Comparison of ENCODE assay signal across 12 mouse cellular contexts in the genomic region with DNA sequence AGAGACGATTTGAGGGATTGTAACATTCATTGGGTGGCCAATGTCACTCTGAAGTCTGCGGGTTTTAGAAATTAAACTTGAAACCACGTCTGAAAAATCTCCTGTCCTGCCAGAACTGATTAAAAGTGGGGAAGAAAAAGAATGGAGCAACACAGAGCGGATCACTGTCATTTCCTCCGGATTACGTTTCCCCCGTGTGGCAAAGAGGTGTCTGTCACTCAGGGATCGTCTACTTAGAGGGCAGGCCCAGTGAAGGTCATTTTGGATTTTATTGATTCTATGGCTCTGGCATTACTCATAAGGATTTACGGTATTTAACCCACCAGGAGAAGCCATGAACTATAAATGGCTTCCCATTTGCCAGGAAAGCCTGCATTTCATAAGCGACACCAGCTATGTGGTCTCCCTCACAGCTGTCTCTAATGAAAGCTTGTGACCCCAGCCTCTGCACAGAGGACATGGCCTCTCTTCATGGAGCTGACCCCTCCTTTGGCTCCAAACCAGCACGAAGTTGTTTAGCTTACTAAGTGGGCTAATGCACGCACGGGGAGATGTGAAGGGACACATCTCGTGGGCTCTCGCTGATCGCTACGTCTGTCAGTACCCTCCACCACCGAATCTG.
DNase-seq lines count a peak whose midpoint lies in the region; ATAC-seq lines count a peak whose summit lies in the region.
"Had no signal": no experiment of that assay in that cellular context is flagged by ENCODE, and none has a peak within 500 bp of the region (broad histone marks: within the 10 kb centered on the region; RNA-seq: fewer than 3 reads in every experiment).

No protein-coding gene starts in this region.

- H3K27me3 ChIP-seq in kidney, embryonic 15.5 days: no peaks in the 10 kb centered on the region
- H3K27me3 ChIP-seq in neural tube, embryonic 14.5 days (ENCODE audit: control insufficient read depth, insufficient read depth, low read length): no peaks in the 10 kb centered on the region
- H3K27me3 ChIP-seq in neural tube, embryonic 15.5 days (replicated peaks): no peaks in the 10 kb centered on the region
- H3K27me3 ChIP-seq in limb, embryonic 12.5 days: 0 out of 2 replicates have a peak, but pooled peaks cover 3% of the 10 kb centered on the region
- H3K27me3 ChIP-seq: liver, embryonic 12.5 days had no signal

- peaks cover 7% of the 10 kb centered on the region for H3K4me1 ChIP-seq in kidney, embryonic 15.5 days
- H3K4me1 ChIP-seq in neural tube, embryonic 14.5 days (ENCODE audit: control insufficient read depth, insufficient read depth, low read length): no peaks in the 10 kb centered on the region
- 0 out of 2 replicates have a peak, but pooled peaks cover 5% of the 10 kb centered on the region for H3K4me1 ChIP-seq in neural tube, embryonic 15.5 days
- H3K4me1 ChIP-seq in limb, embryonic 12.5 days (replicated peaks): peaks cover 23% of the 10 kb centered on the region
- H3K4me1 ChIP-seq: liver, embryonic 12.5 days had no signal

- no peaks in the 10 kb centered on the region for H3K9me3 ChIP-seq in kidney, embryonic 15.5 days (replicated peaks)
- H3K9me3 ChIP-seq in neural tube, embryonic 14.5 days (ENCODE audit: control insufficient read depth, low read length): no peaks in the 10 kb centered on the region
- H3K9me3 ChIP-seq in neural tube, embryonic 15.5 days (replicated peaks): no peaks in the 10 kb centered on the region
- no peaks in the 10 kb centered on the region for H3K9me3 ChIP-seq in limb, embryonic 12.5 days
- H3K9me3 ChIP-seq: liver, embryonic 12.5 days had no signal

- 46% methylated on average over 18 of the region's 18 CpGs for WGBS in kidney, embryonic 15.5 days
- 64% methylated on average over 18 of the region's 18 CpGs for WGBS in neural tube, embryonic 14.5 days
- WGBS in neural tube, embryonic 15.5 days: 70% methylated on average over 18 of the region's 18 CpGs
- WGBS in limb, embryonic 12.5 days: 29% methylated on average over 18 of the region's 18 CpGs

- H3K4me3 ChIP-seq in kidney, embryonic 15.5 days (replicated peaks): no peak overlapping the region
- no peak overlapping the region for H3K4me3 ChIP-seq in neural tube, embryonic 14.5 days (ENCODE audit: low read depth, low read length)
- H3K4me3 ChIP-seq in neural tube, embryonic 15.5 days (replicated peaks): no peak overlapping the region
- no peak overlapping the region for H3K4me3 ChIP-seq in limb, embryonic 12.5 days (replicated peaks)
- H3K4me3 ChIP-seq: liver, embryonic 12.5 days had no signal

- DNase-seq in kidney, adult 11 months: no peak
- no peak for DNase-seq in adrenal gland, postnatal 14 days
- DNase-seq in frontal cortex, postnatal 10 days (ENCODE audit: low spot score in 2 of 2): no peak
- DNase-seq in spleen, adult 18-20 months: no peak
- DNase-seq: cerebellum, adult 9-10 months; forebrain, postnatal 0 days had no signal

- no peak overlapping the region for H3K27ac ChIP-seq in kidney, embryonic 15.5 days
- H3K27ac ChIP-seq in neural tube, embryonic 14.5 days (ENCODE audit: low read depth, low read length): 0 out of 2 replicates have a peak overlapping the region, but pooled peaks have one; percentile 28
- H3K27ac ChIP-seq in neural tube, embryonic 15.5 days (replicated peaks): no peak overlapping the region
- H3K27ac ChIP-seq in limb, embryonic 12.5 days: no peak overlapping the region; the same call in 1 of the 2 replicates
- H3K27ac ChIP-seq: liver, embryonic 12.5 days had no signal

- ATAC-seq in kidney, embryonic 15.5 days (replicated peaks; ENCODE audit: low FRiP score): 0 out of 2 replicates have a peak, but pooled peaks have one; percentile 25
- ATAC-seq in neural tube, embryonic 14.5 days (ENCODE audit: low read depth): no peak
- no peak for ATAC-seq in neural tube, embryonic 15.5 days (ENCODE audit: low FRiP score)
- ATAC-seq in limb, embryonic 12.5 days (ENCODE audit: insufficient number of reproducible peaks, insufficient read depth, low FRiP score, low TSS enrichment, low read depth): no peak; the same call in 1 of the 2 replicates
- ATAC-seq: CD4-positive, CD25-positive, alpha-beta regulatory T cell, adult 4 months; forebrain, postnatal 0 days; liver, embryonic 12.5 days had no signal

- H3K4me2 ChIP-seq in kidney, embryonic 15.5 days: peak overlapping the region; percentile 17; the same call in 1 of the 2 replicates
- H3K4me2 ChIP-seq in neural tube, embryonic 14.5 days (ENCODE audit: low read depth, low read length): no peak overlapping the region
- no peak overlapping the region for H3K4me2 ChIP-seq in neural tube, embryonic 15.5 days
- peak overlapping the region; percentile 39 for H3K4me2 ChIP-seq in limb, embryonic 12.5 days
- H3K4me2 ChIP-seq: liver, embryonic 12.5 days had no signal

- H3K9ac ChIP-seq in kidney, embryonic 15.5 days: no peak overlapping the region
- H3K9ac ChIP-seq in neural tube, embryonic 14.5 days (replicated peaks; ENCODE audit: low read depth, low read length): no peak overlapping the region
- H3K9ac ChIP-seq in neural tube, embryonic 15.5 days (replicated peaks): no peak overlapping the region
- no peak overlapping the region for H3K9ac ChIP-seq in limb, embryonic 12.5 days (replicated peaks)
- H3K9ac ChIP-seq: forebrain, postnatal 0 days; liver, embryonic 12.5 days had no signal

- H3K36me3 ChIP-seq in kidney, embryonic 15.5 days: no peaks in the 10 kb centered on the region
- H3K36me3 ChIP-seq in neural tube, embryonic 14.5 days (ENCODE audit: control insufficient read depth, insufficient read depth, low read length): no peaks in the 10 kb centered on the region
- no peaks in the 10 kb centered on the region for H3K36me3 ChIP-seq in neural tube, embryonic 15.5 days
- H3K36me3 ChIP-seq in limb, embryonic 12.5 days: no peaks in the 10 kb centered on the region
- H3K36me3 ChIP-seq: liver, embryonic 12.5 days had no signal

Comparison
In these comparisons a context has a peak if more than half of its experiments do, and no peak if none do; other contexts are left out.
1. H3K4me2 ChIP-seq: peak in kidney, embryonic 15.5 days (single experiment) and limb, embryonic 12.5 days (single experiment); none in neural tube, embryonic 14.5 days (single experiment) and neural tube, embryonic 15.5 days (single experiment).